Mouse (Mus musculus) 3134 (cell line): Measurements from ENCODE around the gene Gatm.

Source experiments
- DNase-seq: peaks from one replicate; pipeline ENCODE4 v3.0.0-alpha.2; 2011; ENCODE audit warnings: low spot score; ENCODE audit not compliant: insufficient read length; ENCODE audit errors: extremely low read depth

Gatm gene

GRCm38 (mm10) chr2:122610746-122611653 lies at the start of gene Gatm:
Gene Gatm, minus strand, starts transcription at chr2:122611303.
- no peak for DNase-seq

GRCm38 (mm10) chr2:122659825-122660224 lies 48.7 kb upstream of the Gatm start:
- DNase-seq, result no peak

- DNase-seq, result no peak
These were observed 46.8 kb upstream of the Gatm start for GRCm38 (mm10) chr2:122657707-122658524.

- DNase-seq, result no peak
These were observed 45.7 kb upstream of the Gatm start for GRCm38 (mm10) chr2:122656767-122657166.

- no peak for DNase-seq
These were observed 44.9 kb upstream of the Gatm start for GRCm38 (mm10) chr2:122656052-122656451.

- peak; percentile 68 for DNase-seq
These were observed 41.3 kb upstream of the Gatm start for GRCm38 (mm10) chr2:122652096-122653084.

GRCm38 (mm10) chr2:122638673-122639072 lies 27.6 kb upstream of the Gatm start:
- DNase-seq, result no peak

GRCm38 (mm10) chr2:122638029-122638428 lies 26.9 kb upstream of the Gatm start:
- DNase-seq, result no peak

- peak; percentile 77 for DNase-seq
These were observed 26.5 kb upstream of the Gatm start for GRCm38 (mm10) chr2:122637526-122637997.

GRCm38 (mm10) chr2:122636686-122637085 lies 25.6 kb upstream of the Gatm start, which contains the start of gene AA467197:
Gene AA467197, plus strand, starts transcription at chr2:122636986.
- no peak for DNase-seq

GRCm38 (mm10) chr2:122631226-122631801 lies 20.2 kb upstream of the Gatm start:
- DNase-seq, result peak; percentile 72

- peak; percentile 88 for DNase-seq
These were observed 19.5 kb upstream of the Gatm start for GRCm38 (mm10) chr2:122630465-122631225.

- no peak for DNase-seq
These were observed 18.8 kb upstream of the Gatm start for GRCm38 (mm10) chr2:122629871-122630270.

GRCm38 (mm10) chr2:122628976-122629375 lies 17.9 kb upstream of the Gatm start:
- DNase-seq, result peak; percentile 29

- DNase-seq, result no peak
These were observed 14.8 kb upstream of the Gatm start for GRCm38 (mm10) chr2:122625930-122626329.

- no peak for DNase-seq
These were observed 10.4 kb upstream of the Gatm start for GRCm38 (mm10) chr2:122621337-122622110.

- no peak for DNase-seq
These were observed 7.6 kb upstream of the Gatm start for GRCm38 (mm10) chr2:122618719-122619118.

GRCm38 (mm10) chr2:122617792-122618191 lies 6.7 kb upstream of the Gatm start:
- no peak for DNase-seq
